Mouse (Mus musculus) bone marrow, adult 2 months (tissue): ENCODE measurements around the gene Pi4kb.

Experiments
- CTCF ChIP-seq: fragments of 200-500 bp; IDR thresholded peaks from 2 replicates; pipeline ENCODE4 v1.5.1; 2011; ENCODE audit warnings: low read length, control low read depth; ENCODE audit not compliant: control insufficient read depth, insufficient read depth
- POLR2A ChIP-seq: fragments of 200-500 bp; IDR thresholded peaks from 2 replicates; pipeline ENCODE4 v1.6.1; 2011; ENCODE audit warnings: low read depth, mild to moderate bottlenecking, control low read depth, low read length, borderline replicate concordance; ENCODE audit not compliant: control insufficient read depth

GRCm38 (mm10) chr3:95024551-95024950 is 50.0 kb downstream of the Pi4kb start:
- TF ChIP-seq POLR2A (no peak), CTCF (no peak)
